Mouse (Mus musculus) brain, embryonic 14.5 days (tissue): ENCODE measurements around the gene Astn2. TPM values are rescaled to one million over a fixed set of nuclear protein-coding genes. Genes with fewer than 3 reads are reported as not detected.

Experiments
- DNase-seq: peaks from one replicate; pipeline ENCODE4 v3.0.0-alpha.2; 2011; ENCODE audit warnings: low read depth
- CTCF ChIP-seq: fragments of 200-500 bp; IDR thresholded peaks from 2 replicates; pipeline ENCODE4 v1.5.1; 2012; ENCODE audit warnings: inconsistent platforms, mild to moderate bottlenecking, moderate library complexity, borderline replicate concordance; ENCODE audit not compliant: insufficient read depth, insufficient read length; ENCODE audit errors: extremely low read depth
- POLR2A ChIP-seq: fragments of 200-500 bp; IDR thresholded peaks from 2 replicates; pipeline ENCODE4 v1.6.1; 2012; ENCODE audit warnings: mild to moderate bottlenecking, inconsistent platforms, borderline replicate concordance; ENCODE audit not compliant: poor library complexity, insufficient read depth, insufficient read length, severe bottlenecking; ENCODE audit errors: extremely low read depth
- polyA plus RNA-seq: library from polyadenylated mRNA; depleted of rRNA; stranded (reverse); fragments of >200 nt; gene quantifications from 2 replicates; pipeline ENCODE4 v1.2.3, GENCODE M21; 2012

Gene Astn2
- polyA plus RNA-seq, 1 experiment: 23.7 TPM

DNA sequence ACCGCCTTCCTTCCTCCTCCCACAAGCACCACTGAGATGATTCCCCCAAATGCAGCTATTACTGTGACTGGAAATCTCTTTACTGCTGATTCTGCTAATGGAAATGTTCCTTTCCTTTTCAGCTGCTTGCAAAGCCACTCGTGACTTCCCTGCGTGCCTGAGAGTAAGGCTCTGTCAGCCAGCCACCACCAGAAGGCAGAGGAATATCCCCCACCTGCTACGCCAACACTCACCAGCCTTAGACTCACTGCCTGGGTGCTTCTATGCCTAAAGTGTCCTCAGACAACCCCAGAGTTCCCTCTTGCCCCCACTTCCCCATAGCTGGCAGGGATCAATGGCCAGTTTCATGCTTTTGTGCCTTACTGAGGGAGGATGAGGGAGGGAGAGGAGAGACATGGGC, 11.1 kb downstream of the Astn2 start:
- no peak for DNase-seq

DNA sequence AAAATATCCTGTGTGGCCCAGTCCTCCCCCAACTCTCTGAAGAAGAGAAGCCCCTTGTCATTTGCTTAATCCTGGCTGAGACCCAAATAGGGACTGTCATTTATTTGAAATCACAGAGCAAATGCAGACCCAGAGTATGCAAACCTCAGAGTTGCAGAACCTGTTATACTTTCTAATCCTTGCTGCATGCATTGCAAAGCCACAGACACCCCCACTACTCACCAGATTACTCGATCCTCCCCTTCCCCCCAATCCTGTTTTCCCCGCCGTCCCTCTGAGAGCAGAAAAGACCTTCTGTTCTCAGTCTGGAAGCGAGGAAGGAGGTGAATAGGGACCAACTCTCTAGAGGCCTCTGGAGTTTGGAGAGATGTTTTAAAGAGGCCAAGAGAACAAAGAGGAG, 13.9 kb downstream of the Astn2 start:
- DNase-seq: no peak
- TF ChIP-seq CTCF (no peak), POLR2A (no peak)

More for the DNA sequence above, 11.1 kb downstream of the Astn2 start:
- TF ChIP-seq POLR2A (no peak), CTCF (no peak)

DNA sequence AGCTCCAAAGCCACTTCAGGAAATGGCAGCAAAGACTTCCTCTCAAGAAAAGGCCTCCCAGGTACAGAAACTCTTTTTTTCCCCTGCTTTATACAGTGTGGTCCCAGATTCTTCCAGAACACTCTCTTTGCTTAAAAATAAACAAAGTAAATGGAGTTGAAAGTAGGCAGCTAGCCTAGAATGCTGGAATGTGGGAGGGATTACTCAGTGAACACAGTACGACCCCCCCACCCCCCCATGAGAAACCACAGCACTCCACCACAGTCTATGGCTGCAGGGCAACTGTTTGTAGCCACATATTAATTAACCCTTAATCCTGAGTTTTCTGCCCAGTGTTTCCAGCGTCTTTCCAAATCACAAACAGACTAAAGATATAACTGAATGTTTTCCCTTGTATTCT, 25.8 kb downstream of the Astn2 start:
- DNase-seq: no peak
- no peak for TF ChIP-seq POLR2A
- no peak for TF ChIP-seq CTCF

DNA sequence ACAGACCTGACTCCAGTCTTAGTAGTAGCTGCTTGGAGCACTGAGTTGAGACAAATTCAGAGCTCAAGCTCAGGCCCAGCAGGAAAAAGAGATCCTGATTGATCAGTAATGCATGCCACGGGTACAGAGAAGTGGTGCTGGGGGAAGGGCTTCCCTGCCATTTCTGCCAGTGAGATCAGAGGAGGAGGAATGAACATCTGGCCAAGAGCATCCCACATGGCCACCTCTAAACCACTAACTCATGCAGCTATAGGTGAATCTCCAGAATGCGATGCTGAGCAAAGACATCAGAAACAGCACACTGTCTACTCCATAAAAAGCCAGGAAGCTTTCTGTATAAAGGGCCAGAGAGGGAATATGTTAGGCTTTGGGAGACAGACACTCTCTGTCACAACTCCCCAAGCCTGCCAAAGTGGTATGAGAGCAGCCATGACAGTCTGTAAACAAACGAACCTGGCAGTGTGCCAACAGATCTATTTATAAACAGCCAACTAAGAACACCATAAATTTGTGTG, 33.8 kb downstream of the Astn2 start:
- DNase-seq: peak; percentile 85
- no peak for TF ChIP-seq CTCF
- TF ChIP-seq POLR2A: no peak

DNA sequence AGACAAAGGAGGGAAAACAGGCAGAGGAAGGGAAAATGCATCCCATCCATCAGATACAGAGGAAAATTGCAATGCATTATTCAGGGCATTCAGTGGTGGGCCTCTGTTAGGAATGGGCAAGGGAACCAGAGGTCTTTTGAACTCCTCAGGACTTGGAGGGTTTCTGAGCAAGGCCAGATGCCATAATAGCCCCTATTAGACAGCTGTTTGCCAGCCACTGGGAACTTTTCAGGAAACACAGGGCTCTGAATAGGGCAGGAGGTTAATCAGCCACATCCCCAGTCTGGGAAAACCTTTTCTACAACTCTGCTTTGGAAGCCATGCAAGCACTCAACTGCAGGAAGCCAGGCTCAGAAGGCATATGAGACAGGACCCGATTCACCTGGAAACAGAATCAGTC, 38.9 kb downstream of the Astn2 start:
- TF ChIP-seq CTCF (no peak), POLR2A (no peak)
- no peak for DNase-seq

DNA sequence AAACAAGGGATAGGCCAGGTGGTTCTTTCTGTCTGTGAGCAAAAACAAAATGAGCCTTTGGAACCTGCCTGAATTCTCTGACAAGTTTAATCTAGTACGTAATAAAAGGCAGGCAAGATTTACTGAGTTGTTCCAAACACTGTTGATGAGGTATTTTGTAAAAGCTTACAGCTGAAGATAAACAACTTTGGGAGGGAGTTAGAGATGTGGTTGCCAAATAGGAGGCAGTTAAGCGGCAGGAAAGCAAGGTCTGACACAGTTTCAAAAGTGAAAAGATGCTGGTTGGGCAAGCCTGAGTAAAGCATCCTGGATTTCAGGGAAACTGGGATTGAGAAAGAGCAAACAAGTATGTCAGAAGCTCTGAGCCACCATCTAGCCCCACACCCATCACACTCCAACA, 59.8 kb downstream of the Astn2 start:
- TF ChIP-seq CTCF: no peak
- no peak for TF ChIP-seq POLR2A
- no peak for DNase-seq

DNA sequence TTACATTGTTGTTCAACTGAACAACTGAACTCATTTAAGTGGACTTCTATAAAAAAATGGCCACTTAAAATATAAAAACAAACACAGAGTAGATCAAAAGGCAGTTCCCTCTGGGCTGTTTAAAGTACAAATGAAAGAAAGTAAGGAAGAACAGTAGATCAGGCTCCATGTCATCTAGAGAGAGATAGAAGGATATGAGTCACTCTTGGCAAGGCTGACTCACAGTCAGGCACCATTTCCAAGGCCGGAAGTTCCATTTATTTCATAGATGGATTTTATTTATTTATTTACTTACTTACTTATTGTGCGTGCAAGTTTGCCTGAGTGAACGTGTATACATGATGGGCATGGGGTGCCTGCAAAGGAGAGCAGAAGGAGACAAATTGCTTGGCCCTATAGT, 67.0 kb downstream of the Astn2 start:
- DNase-seq: no peak
- TF ChIP-seq POLR2A (no peak), CTCF (no peak)

DNA sequence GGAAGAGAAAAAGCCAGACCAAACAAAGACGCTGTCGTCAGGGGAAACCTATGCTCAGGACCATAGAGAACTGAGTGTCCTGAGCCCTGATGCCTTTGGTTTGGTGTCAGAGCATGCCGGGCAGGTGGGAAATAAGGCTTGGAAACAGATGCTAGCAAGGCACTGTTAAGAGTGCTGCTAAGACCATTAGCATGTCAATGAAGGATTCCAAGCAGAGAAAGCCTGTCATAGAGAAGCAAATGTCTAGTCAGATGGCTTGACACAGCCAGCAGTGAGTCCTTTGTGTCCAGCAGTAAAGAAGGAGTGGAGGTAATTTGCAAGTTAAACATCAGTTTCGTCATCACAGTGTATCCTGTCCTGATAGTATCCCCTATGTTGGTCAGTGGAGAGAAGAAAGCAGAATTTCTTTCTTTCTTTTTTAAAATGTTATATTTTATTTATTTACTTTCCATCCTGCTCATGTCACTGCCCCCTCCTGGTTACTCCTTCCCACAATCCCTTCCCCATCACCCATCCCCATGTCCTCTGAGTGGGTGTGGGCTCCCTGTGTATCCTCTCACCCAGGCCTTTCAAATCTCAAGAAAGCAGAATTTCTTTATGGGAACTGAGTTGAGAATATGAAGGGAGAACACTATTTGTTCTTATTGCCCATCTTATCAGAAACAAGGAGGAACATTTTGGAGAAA, 73.7 kb downstream of the Astn2 start:
- no peak for TF ChIP-seq POLR2A
- TF ChIP-seq CTCF: no peak
- DNase-seq: peak; percentile 82

DNA sequence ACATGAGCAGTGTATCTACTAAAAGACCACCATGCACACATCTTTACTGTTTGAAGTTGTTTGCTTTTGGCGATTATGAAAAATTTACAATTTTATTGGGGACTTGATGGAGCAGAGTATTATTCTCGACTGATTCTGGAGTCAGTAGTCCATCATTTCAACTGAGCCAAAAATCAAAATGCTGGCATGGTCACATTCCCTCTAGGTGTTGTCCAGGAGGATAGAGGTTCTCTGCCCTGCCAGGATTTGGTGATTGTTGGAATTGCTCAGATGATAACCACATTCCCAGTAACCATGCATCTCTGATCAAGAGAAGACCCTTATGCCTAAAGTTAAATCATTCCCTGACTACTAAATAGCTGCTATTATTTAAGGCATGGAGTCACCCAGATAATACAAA, 83.4 kb downstream of the Astn2 start:
- TF ChIP-seq CTCF (no peak), POLR2A (no peak)
- DNase-seq: no peak

DNA sequence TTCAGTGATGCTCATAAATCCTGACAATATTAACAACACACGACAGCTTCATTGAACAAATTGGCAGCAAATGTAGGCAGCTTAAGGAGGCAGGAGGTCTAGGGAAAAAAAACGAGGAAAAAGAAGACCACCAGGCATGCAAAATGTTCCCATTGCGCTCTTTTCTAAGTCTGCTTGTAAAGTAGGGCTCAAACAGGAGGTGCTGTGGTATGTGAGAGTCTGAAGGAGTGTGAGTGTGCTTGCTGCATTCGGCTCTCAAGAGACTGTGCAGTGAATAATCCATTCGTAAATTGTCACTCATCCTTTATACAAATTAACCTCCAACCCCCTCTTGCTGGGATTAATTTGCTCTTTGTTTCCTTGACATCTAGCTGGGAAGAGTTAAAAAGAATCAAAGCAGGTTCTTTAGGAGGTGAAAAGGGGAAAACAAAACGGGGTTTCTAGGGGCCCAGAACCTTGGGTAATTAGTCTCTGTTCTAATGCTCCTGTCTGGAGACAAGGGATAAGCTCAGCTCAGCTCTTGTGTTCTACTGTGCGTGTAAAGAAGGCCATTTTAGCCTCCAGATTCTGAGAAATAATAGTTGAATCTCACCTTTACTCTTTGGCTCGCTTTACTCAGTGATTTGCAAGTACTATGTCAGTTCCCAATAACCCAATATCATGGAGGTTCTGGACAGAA, 89.5 kb downstream of the Astn2 start:
- no peak for TF ChIP-seq CTCF
- TF ChIP-seq POLR2A: no peak
- peak; percentile 82 for DNase-seq

DNA sequence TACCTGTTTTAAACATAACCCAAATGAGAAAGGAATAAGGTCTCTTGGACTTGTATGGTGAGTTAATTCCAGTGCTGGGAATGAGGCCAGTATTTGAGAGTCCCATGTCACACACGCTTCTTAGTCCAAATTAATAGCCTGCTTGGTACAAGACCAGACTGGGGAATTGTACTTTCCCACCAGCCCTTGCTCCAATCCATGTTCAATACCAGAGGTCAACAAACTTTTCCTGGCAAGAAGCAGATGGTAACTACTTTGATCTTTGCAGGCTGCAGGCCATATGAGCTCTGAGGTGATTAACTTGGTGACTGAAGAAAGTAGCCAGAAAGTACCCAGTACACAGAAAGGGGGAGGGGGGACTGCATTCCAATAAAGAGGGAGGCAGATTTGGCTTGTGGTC, 91.7 kb downstream of the Astn2 start:
- peak; percentile 56 for DNase-seq
- TF ChIP-seq POLR2A (no peak), CTCF (no peak)
